Mouse (Mus musculus) testis, adult 2 months (tissue): Measurements from ENCODE around the gene Dennd4a. TPM values are rescaled to one million over a fixed set of nuclear protein-coding genes. Genes with fewer than 3 reads are reported as not detected.

Experiments used
- H3K27ac ChIP-seq: fragments of 200-500 bp; 2 replicates; pipeline ENCODE4 v1.5.1; 2012; ENCODE audit warnings: low read depth, low read length; ENCODE audit not compliant: control insufficient read depth, insufficient read depth
- H3K27me3 ChIP-seq: fragments of 200-500 bp; 2 replicates; pipeline ENCODE4 v1.6.1; 2012; ENCODE audit warnings: mild to moderate bottlenecking, low read length, moderate library complexity; ENCODE audit not compliant: control insufficient read depth, insufficient read depth
- H3K36me3 ChIP-seq: fragments of 200-500 bp; 2 replicates; pipeline ENCODE4 v1.6.1; 2012; ENCODE audit warnings: mild to moderate bottlenecking, low read length; ENCODE audit not compliant: control insufficient read depth, insufficient read depth
- H3K4me1 ChIP-seq: fragments of 200-500 bp; 2 replicates; pipeline ENCODE4 v1.6.1; 2012; ENCODE audit warnings: low read length; ENCODE audit not compliant: control insufficient read depth, insufficient read depth
- H3K4me3 ChIP-seq: fragments of 200-500 bp; 2 replicates; pipeline ENCODE4 v1.5.1; 2012; ENCODE audit warnings: low read depth, mild to moderate bottlenecking, low read length, moderate library complexity, mixed read lengths; ENCODE audit not compliant: control insufficient read depth
- CTCF ChIP-seq: fragments of 200-500 bp; IDR thresholded peaks from 2 replicates; pipeline ENCODE4 v1.5.1; 2012; ENCODE audit warnings: low read depth, mild to moderate bottlenecking, inconsistent platforms, low read length, moderate library complexity; ENCODE audit not compliant: control insufficient read depth, insufficient read depth, insufficient replicate concordance
- POLR2A ChIP-seq: fragments of 200-500 bp; IDR thresholded peaks from 2 replicates; pipeline ENCODE4 v1.6.1; 2012; ENCODE audit warnings: low read depth, mild to moderate bottlenecking, inconsistent platforms, low read length, moderate library complexity; ENCODE audit not compliant: control insufficient read depth
- polyA plus RNA-seq: library from polyadenylated mRNA; depleted of rRNA; stranded (reverse); fragments of >200 nt; gene quantifications from 2 replicates; pipeline ENCODE4 v1.2.3, GENCODE M21; 2012

Gene Dennd4a
- polyA plus RNA-seq, 1 experiment: 8.3 TPM

- TF ChIP-seq POLR2A (no peak), CTCF (no peak)
- H3K27me3 ChIP-seq: no peaks in the 10 kb centered on the region
Observed at GRCm38 (mm10) chr9:64947483-64948095, 136.4 kb downstream of the Dennd4a start.

GRCm38 (mm10) chr9:64951161-64951657 is 140.1 kb downstream of the Dennd4a start, which contains the start of gene Slc24a1:
Gene Slc24a1 (minus strand): TSS chr9:64951607.
- TF ChIP-seq CTCF (no peak), POLR2A (no peak)
- H3K4me3 ChIP-seq: no peak within 1 kb of the TSS
- no peak within 1 kb of the TSS for H3K27ac ChIP-seq
- no peaks in the 10 kb centered on the region for H3K36me3 ChIP-seq
- H3K4me1 ChIP-seq: peaks cover 12% of the 10 kb centered on the region
- H3K27me3 ChIP-seq: no peaks in the 10 kb centered on the region

More at GRCm38 (mm10) chr9:64947483-64948095, 136.4 kb downstream of the Dennd4a start:
- H3K4me1 ChIP-seq: peaks cover 12% of the 10 kb centered on the region
- no peaks in the 10 kb centered on the region for H3K36me3 ChIP-seq
- H3K27ac ChIP-seq: no peak overlapping the region
- H3K4me3 ChIP-seq: no peak overlapping the region

- Histone ChIP-seq H3K4me3 (no peak overlapping the region), H3K4me1 (peaks cover 16% of the 10 kb centered on the region), H3K27me3 (no peaks in the 10 kb centered on the region), H3K27ac (no peak overlapping the region), H3K36me3 (no peaks in the 10 kb centered on the region)
- TF ChIP-seq POLR2A (no peak), CTCF (no peak)
Observed at GRCm38 (mm10) chr9:64952055-64952454, 140.9 kb downstream of the Dennd4a start.

- TF ChIP-seq CTCF: no peak
- TF ChIP-seq POLR2A: no peak
- Histone ChIP-seq H3K36me3 (no peaks in the 10 kb centered on the region), H3K4me3 (no peak overlapping the region), H3K27me3 (no peaks in the 10 kb centered on the region), H3K4me1 (peaks cover 16% of the 10 kb centered on the region), H3K27ac (no peak overlapping the region)
Observed at GRCm38 (mm10) chr9:64953190-64953589, 142.1 kb downstream of the Dennd4a start.

GRCm38 (mm10) chr9:64956337-64956736 is 145.2 kb downstream of the Dennd4a start:
- no peak for TF ChIP-seq POLR2A
- no peak for TF ChIP-seq CTCF
- Histone ChIP-seq H3K36me3 (no peaks in the 10 kb centered on the region), H3K4me3 (no peak overlapping the region; the same call in 1 of the 2 replicates), H3K4me1 (peaks cover 7% of the 10 kb centered on the region), H3K27me3 (no peaks in the 10 kb centered on the region), H3K27ac (no peak overlapping the region; the same call in 1 of the 2 replicates)

- TF ChIP-seq CTCF (no peak), POLR2A (no peak)
- Histone ChIP-seq H3K4me3 (no peak overlapping the region), H3K27ac (no peak overlapping the region), H3K4me1 (peaks cover 8% of the 10 kb centered on the region), H3K27me3 (no peaks in the 10 kb centered on the region), H3K36me3 (no peaks in the 10 kb centered on the region)
Observed at GRCm38 (mm10) chr9:64957276-64957675, 146.1 kb downstream of the Dennd4a start.

- H3K27ac ChIP-seq: peak within 1 kb of the TSS; percentile 95
- peaks cover 8% of the 10 kb centered on the region for H3K4me1 ChIP-seq
- H3K27me3 ChIP-seq: no peaks in the 10 kb centered on the region
- peak; percentile 98 for TF ChIP-seq POLR2A
- TF ChIP-seq CTCF: peak; percentile 77
- peak within 1 kb of the TSS; percentile 100 for H3K4me3 ChIP-seq
- no peaks in the 10 kb centered on the region for H3K36me3 ChIP-seq
Observed at GRCm38 (mm10) chr9:64960117-64960977, 149.2 kb downstream of the Dennd4a start, which contains the start of gene Ints14. Gene Ints14 (plus strand): TSS chr9:64960905.
